Mouse (Mus musculus): Measurements from ENCODE around the gene Piga.

GRCm38 (mm10) chrX:164405080-164405649 lies 14.4 kb upstream of the Piga start:
- no peak for TF ChIP-seq CTCF (IDR thresholded peaks at IDR 0.05; ENCODE audit: low read depth, low read length)
- no peak for TF ChIP-seq GATA1 (IDR thresholded peaks at IDR 0.05; ENCODE audit: borderline replicate concordance, low read length)
- TF ChIP-seq TAL1 (conservative IDR thresholded peaks at IDR 0.05; ENCODE audit: low read depth, low read length) = no peak
